ENCODE assay signal across 13 mouse cellular contexts in the genomic region with DNA sequence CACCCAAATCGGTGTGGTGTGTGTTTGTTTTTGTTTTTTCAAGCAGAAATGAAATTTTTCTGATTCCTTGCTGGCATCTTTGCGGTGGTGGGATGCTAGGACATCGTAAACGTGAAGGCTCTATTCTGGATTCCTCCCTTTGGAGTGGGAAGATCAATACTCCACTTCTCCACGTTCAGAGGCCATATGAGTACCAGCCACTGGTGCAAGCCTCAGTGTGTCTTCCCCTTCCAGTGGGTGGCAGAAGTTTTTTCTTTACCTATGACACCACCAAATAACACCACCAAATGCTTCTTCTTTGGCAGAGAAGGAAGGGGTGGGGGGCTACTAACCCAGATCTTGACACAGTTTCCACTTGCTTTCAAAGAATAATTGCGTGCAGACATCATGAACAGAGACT. TPM values are rescaled to one million over a fixed set of nuclear protein-coding genes. Genes with fewer than 3 reads are reported as not detected.
DNase-seq lines count a peak whose midpoint lies in the region; ATAC-seq lines count a peak whose summit lies in the region.
"Had no signal": no experiment of that assay in that cellular context is flagged by ENCODE, and none has a peak within 500 bp of the region (broad histone marks: within the 10 kb centered on the region; RNA-seq: fewer than 3 reads in every experiment).

No protein-coding gene starts in this region.

- no peaks in the 10 kb centered on the region for H3K36me3 ChIP-seq in heart, embryonic 16.5 days (ENCODE audit: control insufficient read depth, insufficient read depth)
- H3K36me3 ChIP-seq in midbrain, embryonic 10.5 days: no peaks in the 10 kb centered on the region
- no peaks in the 10 kb centered on the region for H3K36me3 ChIP-seq in midbrain, embryonic 15.5 days (replicated peaks)
- no peaks in the 10 kb centered on the region for H3K36me3 ChIP-seq in intestine, embryonic 15.5 days
- no peaks in the 10 kb centered on the region for H3K36me3 ChIP-seq in stomach, embryonic 16.5 days (ENCODE audit: control insufficient read depth, insufficient read depth, low read length)

- WGBS in heart, embryonic 16.5 days: 22% methylated on average over 6 of the region's 6 CpGs
- WGBS in midbrain, embryonic 10.5 days: 2% methylated on average over 6 of the region's 6 CpGs
- WGBS in midbrain, embryonic 15.5 days: 6% methylated on average over 6 of the region's 6 CpGs
- 9% methylated on average over 6 of the region's 6 CpGs for WGBS in intestine, embryonic 15.5 days
- WGBS in stomach, embryonic 16.5 days: 11% methylated on average over 6 of the region's 6 CpGs

- H3K9ac ChIP-seq in heart, embryonic 16.5 days (ENCODE audit: low read length): no peak overlapping the region
- no peak overlapping the region for H3K9ac ChIP-seq in midbrain, embryonic 15.5 days
- peak overlapping the region; percentile 20; the same call in 1 of the 2 replicates for H3K9ac ChIP-seq in intestine, embryonic 15.5 days
- H3K9ac ChIP-seq in stomach, embryonic 16.5 days (ENCODE audit: low read length): no peak overlapping the region
- H3K9ac ChIP-seq: forebrain, embryonic 13.5 days; liver, embryonic 14.5 days had no signal

- DNase-seq in heart, postnatal 4 days: no peak
- DNase-seq in midbrain, embryonic 10.5 days (ENCODE audit: low spot score): peak; percentile 26
- no peak for DNase-seq in spleen, adult 12 weeks (ENCODE audit: low spot score)
- no peak for DNase-seq in layer of hippocampus, postnatal 10 days (ENCODE audit: low spot score in 2 of 2)
- DNase-seq: cerebellum, postnatal 10 days; layer of hippocampus, postnatal 36 days had no signal

- ATAC-seq in heart, embryonic 16.5 days (replicated peaks; ENCODE audit: extremely low read depth, insufficient read depth, low FRiP score): no peak
- no peak for ATAC-seq in midbrain, embryonic 15.5 days (replicated peaks)
- ATAC-seq in intestine, embryonic 15.5 days: no peak
- ATAC-seq in stomach, embryonic 16.5 days (ENCODE audit: insufficient read depth, low FRiP score): no peak

- H3K4me2 ChIP-seq in heart, embryonic 16.5 days (ENCODE audit: low read depth, low read length): peak overlapping the region; percentile 65; the same call in 1 of the 2 replicates
- H3K4me2 ChIP-seq in midbrain, embryonic 15.5 days: no peak overlapping the region
- H3K4me2 ChIP-seq in intestine, embryonic 15.5 days (replicated peaks): peak overlapping the region; percentile 93
- peak overlapping the region; percentile 67 for H3K4me2 ChIP-seq in stomach, embryonic 16.5 days (ENCODE audit: low read depth, low read length)

- peak overlapping the region; percentile 46; the same call in 1 of the 2 replicates for H3K4me3 ChIP-seq in heart, embryonic 16.5 days (ENCODE audit: low read length)
- no peak overlapping the region; the same call in 1 of the 2 replicates for H3K4me3 ChIP-seq in midbrain, embryonic 10.5 days
- H3K4me3 ChIP-seq in midbrain, embryonic 15.5 days: no peak overlapping the region
- H3K4me3 ChIP-seq in intestine, embryonic 15.5 days (replicated peaks): peak overlapping the region; percentile 41; the same call in 1 of the 2 replicates
- H3K4me3 ChIP-seq in stomach, embryonic 16.5 days (replicated peaks; ENCODE audit: low read length): peak overlapping the region; percentile 44

- H3K9me3 ChIP-seq in heart, embryonic 16.5 days (replicated peaks; ENCODE audit: control insufficient read depth, low read length): no peaks in the 10 kb centered on the region
- peaks cover 4% of the 10 kb centered on the region; the same call in 1 of the 2 replicates for H3K9me3 ChIP-seq in midbrain, embryonic 10.5 days (replicated peaks)
- no peaks in the 10 kb centered on the region for H3K9me3 ChIP-seq in midbrain, embryonic 15.5 days
- no peaks in the 10 kb centered on the region for H3K9me3 ChIP-seq in intestine, embryonic 15.5 days
- H3K9me3 ChIP-seq in stomach, embryonic 16.5 days (replicated peaks; ENCODE audit: control insufficient read depth, low read length): no peaks in the 10 kb centered on the region

- H3K27me3 ChIP-seq in heart, embryonic 16.5 days (ENCODE audit: control insufficient read depth, insufficient read depth, low read length): peaks cover 93% of the 10 kb centered on the region
- H3K27me3 ChIP-seq in midbrain, embryonic 10.5 days (ENCODE audit: low read depth, poor library complexity, severe bottlenecking): peaks cover 100% of the 10 kb centered on the region
- peaks cover 97% of the 10 kb centered on the region for H3K27me3 ChIP-seq in midbrain, embryonic 15.5 days (replicated peaks)
- peaks cover 94% of the 10 kb centered on the region for H3K27me3 ChIP-seq in intestine, embryonic 15.5 days (replicated peaks)
- peaks cover 76% of the 10 kb centered on the region for H3K27me3 ChIP-seq in stomach, embryonic 16.5 days (ENCODE audit: control insufficient read depth, insufficient read depth, low read length)

- H3K4me1 ChIP-seq in heart, embryonic 16.5 days (ENCODE audit: control insufficient read depth, insufficient read depth, low read length): peaks cover 8% of the 10 kb centered on the region; the same call in 1 of the 2 replicates
- H3K4me1 ChIP-seq in midbrain, embryonic 10.5 days: peaks cover 34% of the 10 kb centered on the region
- H3K4me1 ChIP-seq in midbrain, embryonic 15.5 days: peaks cover 18% of the 10 kb centered on the region
- H3K4me1 ChIP-seq in intestine, embryonic 15.5 days (replicated peaks): peaks cover 27% of the 10 kb centered on the region
- peaks cover 19% of the 10 kb centered on the region for H3K4me1 ChIP-seq in stomach, embryonic 16.5 days (ENCODE audit: control insufficient read depth, insufficient read depth, low read length)

- no peak overlapping the region for H3K27ac ChIP-seq in heart, embryonic 16.5 days (ENCODE audit: low read length)
- no peak overlapping the region for H3K27ac ChIP-seq in midbrain, embryonic 10.5 days (replicated peaks)
- no peak overlapping the region for H3K27ac ChIP-seq in midbrain, embryonic 15.5 days
- H3K27ac ChIP-seq in intestine, embryonic 15.5 days: 0 out of 2 replicates have a peak overlapping the region, but pooled peaks have one; percentile 27
- peak overlapping the region; percentile 53 for H3K27ac ChIP-seq in stomach, embryonic 16.5 days (ENCODE audit: low read length)
- H3K27ac ChIP-seq: forebrain, embryonic 13.5 days; liver, embryonic 14.5 days had no signal

RNA-seq across cellular contexts. Expression of a gene that starts 1.5 kb away (rescaled TPM):
- 0.49 and 0.62 TPM in 2 replicates for polyA plus RNA-seq in heart, embryonic 16.5 days (2015; fragmentation: Nextera tagmentation; extraction: Ambion mirVana)
- under 1 TPM; 0.56 to 0.60 TPM for total RNA-seq in heart, postnatal 4 days (2021)
- 1.1 TPM in 2 replicates for polyA plus RNA-seq in midbrain, embryonic 10.5 days (2016; fragmentation: Nextera tagmentation; extraction: Ambion mirVana)
- 0.12 and 0.18 TPM in 2 replicates for polyA plus RNA-seq in midbrain, embryonic 15.5 days (2015; fragmentation: Nextera tagmentation; extraction: Ambion mirVana)
- polyA plus RNA-seq in intestine, embryonic 15.5 days (2015; fragmentation: Nextera tagmentation; extraction: Ambion mirVana): 9.0 and 9.3 TPM in 2 replicates
- polyA plus RNA-seq in stomach, embryonic 16.5 days (2015; fragmentation: Nextera tagmentation; extraction: Ambion mirVana): 3.4 and 4.0 TPM in 2 replicates
- total RNA-seq in layer of hippocampus, postnatal 10 days (2021): under 1 TPM in 1 of 2 experiments, not detected in 1; 0.21 TPM
- total RNA-seq: granulocyte monocyte progenitor cell, adult 5-6 weeks; layer of hippocampus, postnatal 36 days had no signal

RNA-seq across cellular contexts. Expression of a gene that starts 10.2 kb away (rescaled TPM):
- 3.5 and 4.4 TPM in 2 replicates for polyA plus RNA-seq in heart, embryonic 16.5 days (2015; fragmentation: Nextera tagmentation; extraction: Ambion mirVana)
- 1 to 10 TPM; 8.7 to 8.9 TPM for total RNA-seq in heart, postnatal 4 days (2021)
- polyA plus RNA-seq in midbrain, embryonic 10.5 days (2016; fragmentation: Nextera tagmentation; extraction: Ambion mirVana): 5.1 and 6.1 TPM in 2 replicates
- 4.2 and 5.2 TPM in 2 replicates for polyA plus RNA-seq in midbrain, embryonic 15.5 days (2015; fragmentation: Nextera tagmentation; extraction: Ambion mirVana)
- 0.69 and 0.80 TPM in 2 replicates for polyA plus RNA-seq in intestine, embryonic 15.5 days (2015; fragmentation: Nextera tagmentation; extraction: Ambion mirVana)
- polyA plus RNA-seq in stomach, embryonic 16.5 days (2015; fragmentation: Nextera tagmentation; extraction: Ambion mirVana): 0.12 and 0.14 TPM in 2 replicates
- 1 to 10 TPM; 1.5 to 2.5 TPM for total RNA-seq in layer of hippocampus, postnatal 10 days (2021)
- total RNA-seq: granulocyte monocyte progenitor cell, adult 5-6 weeks had no signal

RNA-seq across cellular contexts. Expression of a gene that starts 18.0 kb away (rescaled TPM):
- polyA plus RNA-seq in heart, embryonic 16.5 days (2015; fragmentation: Nextera tagmentation; extraction: Ambion mirVana): 32.1 and 32.3 TPM in 2 replicates
- total RNA-seq in heart, postnatal 4 days (2021): 10 to 100 TPM; 14.5 to 15.3 TPM
- polyA plus RNA-seq in midbrain, embryonic 10.5 days (2016; fragmentation: Nextera tagmentation; extraction: Ambion mirVana): 66.3 and 66.8 TPM in 2 replicates
- 51.1 and 52.3 TPM in 2 replicates for polyA plus RNA-seq in midbrain, embryonic 15.5 days (2015; fragmentation: Nextera tagmentation; extraction: Ambion mirVana)
- 50.6 and 52.3 TPM in 2 replicates for polyA plus RNA-seq in intestine, embryonic 15.5 days (2015; fragmentation: Nextera tagmentation; extraction: Ambion mirVana)
- 51.1 and 57.5 TPM in 2 replicates for polyA plus RNA-seq in stomach, embryonic 16.5 days (2015; fragmentation: Nextera tagmentation; extraction: Ambion mirVana)
- total RNA-seq in layer of hippocampus, postnatal 10 days (2021): 10 to 100 TPM; 28.1 to 29.3 TPM

RNA-seq across cellular contexts. Expression of a gene that starts 42.0 kb away (rescaled TPM):
- 1.9 and 8.9 TPM in 2 replicates for polyA plus RNA-seq in heart, embryonic 16.5 days (2015; fragmentation: Nextera tagmentation; extraction: Ambion mirVana)
- under 1 TPM; 0.43 to 0.50 TPM for total RNA-seq in heart, postnatal 4 days (2021)
- polyA plus RNA-seq in midbrain, embryonic 10.5 days (2016; fragmentation: Nextera tagmentation; extraction: Ambion mirVana): 0.17 and 1.1 TPM in 2 replicates
- 1.0 and 1.6 TPM in 2 replicates for polyA plus RNA-seq in midbrain, embryonic 15.5 days (2015; fragmentation: Nextera tagmentation; extraction: Ambion mirVana)
- polyA plus RNA-seq in intestine, embryonic 15.5 days (2015; fragmentation: Nextera tagmentation; extraction: Ambion mirVana): 105 and 126 TPM in 2 replicates
- polyA plus RNA-seq in stomach, embryonic 16.5 days (2015; fragmentation: Nextera tagmentation; extraction: Ambion mirVana): 98.1 and 101 TPM in 2 replicates
- total RNA-seq in layer of hippocampus, postnatal 10 days (2021): 1 to 10 TPM; 1.3 to 1.4 TPM
- total RNA-seq: granulocyte monocyte progenitor cell, adult 5-6 weeks had no signal

Comparison
In these comparisons a context has a peak if more than half of its experiments do, and no peak if none do; other contexts are left out.
1. H3K27ac ChIP-seq: peak in intestine, embryonic 15.5 days (single experiment) and stomach, embryonic 16.5 days (single experiment); none in heart, embryonic 16.5 days (single experiment), midbrain, embryonic 10.5 days (single experiment) and midbrain, embryonic 15.5 days (single experiment).
2. H3K4me3 ChIP-seq: peak in heart, embryonic 16.5 days (single experiment), intestine, embryonic 15.5 days (single experiment) and stomach, embryonic 16.5 days (single experiment); none in midbrain, embryonic 10.5 days (single experiment) and midbrain, embryonic 15.5 days (single experiment).